Mouse (Mus musculus) brain, adult 2 months (tissue): ENCODE measurements around the gene Ddx24.

Experiments
- DNase-seq: peaks from one replicate; pipeline ENCODE4 v3.0.0; 2011; ENCODE audit warnings: low read depth, low spot score

The Ddx24 gene

DNA sequence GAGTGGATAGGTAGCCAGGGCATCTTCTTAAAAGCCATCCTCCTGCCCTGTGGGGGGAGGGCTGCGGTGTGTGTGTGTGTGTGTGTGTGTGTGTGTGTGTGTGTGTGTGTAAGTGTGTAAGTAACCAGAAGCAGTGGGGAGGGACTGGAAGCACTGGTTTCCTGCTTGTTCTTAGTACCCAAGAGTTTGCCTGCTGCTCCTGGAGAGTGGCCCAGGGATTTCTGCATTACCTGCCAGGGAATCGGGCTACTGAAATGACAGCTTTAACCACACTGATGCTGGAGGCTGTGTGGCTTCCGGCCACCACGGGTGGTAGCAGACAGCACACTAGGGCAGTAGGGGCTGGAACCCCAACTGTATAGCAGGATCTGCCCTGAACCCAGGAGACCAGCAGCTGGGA is 35.6 kb downstream of the Ddx24 start:
- peak; percentile 54 for DNase-seq

GRCm38 (mm10) chr12:103389348-103389727 is 36.3 kb downstream of the Ddx24 start:
- DNase-seq, result no peak

GRCm38 (mm10) chr12:103388505-103389347 is 36.9 kb downstream of the Ddx24 start, which contains the start of gene Otub2:
TSS of gene Otub2 (plus strand) at chr12:103388682.
- peak; percentile 99 for DNase-seq

DNA sequence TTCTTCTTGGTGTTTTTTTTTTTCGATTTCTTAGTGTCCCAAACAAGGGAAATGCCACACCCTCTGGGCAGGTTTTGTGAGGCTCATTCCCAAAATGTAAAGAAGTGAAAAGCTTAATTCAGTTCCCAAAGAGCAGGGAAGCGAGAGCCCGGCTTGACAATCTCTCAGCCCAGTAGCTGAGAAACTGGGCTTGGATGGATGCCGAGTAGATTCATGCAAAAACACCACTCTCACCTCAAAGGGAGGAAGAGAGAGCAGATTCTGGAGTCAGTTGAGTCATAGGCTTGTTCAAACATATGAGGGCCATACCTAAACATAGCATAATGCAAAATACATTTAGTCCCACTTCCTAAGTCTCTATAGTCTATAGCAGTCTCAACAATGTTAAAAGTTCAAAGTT is 45.4 kb downstream of the Ddx24 start:
- peak; percentile 75 for DNase-seq

DNA sequence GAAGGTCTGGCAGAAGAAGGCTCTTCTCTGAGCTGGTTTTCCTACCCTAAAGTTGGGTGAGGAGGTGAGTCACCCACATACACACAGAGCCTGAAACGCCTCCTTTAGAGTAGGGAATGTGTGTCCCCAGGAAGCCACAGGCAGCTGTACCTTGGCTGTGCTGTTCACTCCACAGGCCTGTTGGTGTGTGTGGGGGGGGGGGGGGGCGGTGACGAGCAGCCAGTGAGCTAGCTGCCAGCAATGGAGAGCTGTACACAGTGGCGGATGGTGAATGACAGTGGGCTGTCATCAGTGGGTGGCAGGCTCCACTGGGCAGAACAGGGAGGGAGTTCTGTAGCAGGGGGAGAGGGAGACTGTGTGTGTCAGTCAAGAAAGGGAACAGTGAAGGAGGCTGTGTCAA is 48.9 kb downstream of the Ddx24 start:
- DNase-seq, result peak; percentile 89

DNA sequence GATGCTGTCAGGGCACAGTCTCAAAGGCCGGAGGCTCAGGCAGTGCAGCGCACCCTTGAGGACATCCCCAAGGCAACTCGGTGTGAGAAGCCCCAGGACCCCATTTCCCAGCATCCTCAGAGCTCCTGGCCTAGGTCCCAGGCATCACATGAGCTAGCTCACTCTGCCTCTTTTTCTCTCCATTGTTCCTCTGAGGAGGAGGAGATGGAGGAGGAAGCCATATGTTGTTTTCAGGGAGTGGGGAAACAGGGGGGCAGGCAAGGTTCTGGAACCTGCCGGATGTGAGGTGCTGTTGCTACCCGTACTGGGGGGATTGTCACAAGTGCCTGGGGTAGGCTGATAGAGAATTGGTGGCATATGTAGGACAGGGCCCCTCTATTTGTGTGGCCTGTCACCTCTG is 49.5 kb downstream of the Ddx24 start:
- DNase-seq, result peak; percentile 88

DNA sequence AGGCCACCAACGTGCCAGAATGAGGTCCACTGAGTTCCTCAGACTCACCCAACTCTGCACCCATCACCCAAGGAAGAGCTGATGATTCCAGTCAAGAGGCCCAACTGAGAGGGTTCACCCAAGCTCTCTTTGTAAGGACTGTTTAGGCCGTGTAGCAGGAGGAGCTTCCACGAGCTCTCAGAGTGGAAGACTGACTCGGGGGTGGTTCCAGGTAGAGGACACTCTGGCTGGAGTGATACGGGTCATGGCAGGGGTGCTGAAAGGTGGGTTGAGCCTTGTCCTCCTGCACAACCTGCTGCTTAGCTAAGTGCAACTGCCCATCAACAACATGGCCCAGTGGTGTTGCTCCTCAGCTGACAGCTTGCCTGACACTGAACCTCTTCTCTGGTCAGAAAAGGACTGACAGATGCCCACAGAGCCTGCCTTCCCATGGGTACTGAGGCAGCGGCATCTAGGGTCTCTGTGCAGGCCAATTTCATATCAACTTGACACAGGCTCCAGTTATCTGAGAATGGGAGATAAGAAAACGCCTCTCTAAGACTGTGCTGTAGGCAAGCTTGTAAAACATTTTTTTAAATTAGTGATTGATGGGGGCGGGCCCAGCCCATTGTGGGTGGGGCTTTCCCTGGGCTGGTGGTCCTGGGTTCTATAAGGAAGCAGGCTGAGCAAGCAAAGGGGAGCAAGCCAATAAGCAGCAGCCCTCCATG is 51.9 kb downstream of the Ddx24 start:
- no peak for DNase-seq

DNA sequence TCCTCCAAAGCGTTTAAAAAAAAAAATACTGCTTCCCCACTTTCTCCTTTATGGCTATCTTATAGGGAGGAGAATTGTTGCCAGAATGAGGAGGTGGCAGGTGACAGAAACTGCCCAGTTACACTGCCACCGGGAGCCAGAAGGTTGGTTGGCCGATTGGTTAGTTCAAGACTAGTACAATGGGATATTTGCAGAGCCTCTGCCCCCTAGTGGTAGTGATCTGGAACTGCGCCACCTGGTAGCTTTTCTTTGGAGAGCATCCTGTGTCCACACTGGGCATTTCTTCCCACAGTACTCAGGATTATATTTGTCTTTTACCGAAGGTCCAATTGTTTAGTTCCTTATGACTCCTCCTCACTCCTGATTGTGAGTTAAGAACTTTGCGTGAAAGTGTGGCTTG is 53.9 kb downstream of the Ddx24 start:
- peak; percentile 62 for DNase-seq

- DNase-seq, result no peak
Measured at GRCm38 (mm10) chr12:103370861-103371260, 54.8 kb downstream of the Ddx24 start.

DNA sequence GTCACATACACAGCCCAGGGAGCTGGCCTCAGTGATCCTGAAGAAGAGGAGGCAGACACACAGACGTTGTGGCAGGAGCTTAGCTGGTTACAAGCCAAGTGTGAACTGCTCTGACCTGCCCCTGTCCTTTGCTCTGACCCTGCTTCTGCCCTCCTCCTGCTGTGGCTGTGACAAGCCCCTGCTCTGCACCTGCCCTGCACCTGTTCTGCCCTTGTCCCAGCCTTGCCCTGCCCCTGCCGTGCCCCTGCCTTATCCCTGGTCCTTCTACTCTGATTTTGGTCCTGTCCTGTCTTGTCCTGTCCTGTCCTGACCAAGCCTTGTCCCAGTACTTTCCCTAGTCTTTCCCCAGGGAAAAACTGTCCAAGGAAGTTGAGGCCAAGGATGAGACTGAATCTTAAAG is 56.9 kb downstream of the Ddx24 start:
- DNase-seq, result no peak

- no peak for DNase-seq
Measured at GRCm38 (mm10) chr12:103368326-103368669, 57.3 kb downstream of the Ddx24 start.

DNA sequence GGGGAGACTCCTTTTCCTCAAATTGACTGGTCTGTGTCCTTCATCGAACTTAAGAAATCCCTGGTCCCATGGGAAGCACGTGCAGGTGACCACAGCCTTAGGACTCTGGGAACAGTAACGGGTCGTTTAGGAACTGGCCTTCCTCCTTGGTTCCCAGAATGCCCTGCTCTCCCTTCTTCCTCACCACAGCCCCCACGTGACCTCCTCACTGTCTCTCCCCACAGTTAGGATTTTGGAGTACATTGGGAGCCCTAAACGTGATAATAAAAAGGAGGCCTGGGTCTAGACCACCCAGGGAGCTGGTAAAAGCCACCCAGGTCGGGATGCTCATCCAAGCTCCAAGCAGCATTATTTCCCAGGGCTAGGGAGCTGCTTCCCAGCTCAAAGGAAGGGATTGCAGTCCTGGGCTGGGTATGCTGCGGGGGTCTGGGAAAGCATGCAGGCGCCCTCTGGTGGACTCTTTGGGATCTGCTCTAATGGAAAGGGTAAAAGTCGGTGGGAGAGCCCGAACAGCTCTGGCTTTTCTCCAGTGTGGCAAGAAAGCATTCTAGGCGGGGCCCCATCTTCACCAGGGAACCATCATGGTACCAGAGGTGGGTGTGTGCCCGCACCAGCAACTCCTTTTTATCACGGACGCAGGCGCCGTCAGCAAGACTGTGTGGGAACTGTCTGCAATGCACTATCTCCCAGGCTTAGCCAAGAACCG is 57.9 kb downstream of the Ddx24 start:
- DNase-seq, result peak; percentile 62

- no peak for DNase-seq
Measured at GRCm38 (mm10) chr12:103367171-103367570, 58.5 kb downstream of the Ddx24 start.

GRCm38 (mm10) chr12:103362336-103362735 is 63.3 kb downstream of the Ddx24 start:
- no peak for DNase-seq

DNA sequence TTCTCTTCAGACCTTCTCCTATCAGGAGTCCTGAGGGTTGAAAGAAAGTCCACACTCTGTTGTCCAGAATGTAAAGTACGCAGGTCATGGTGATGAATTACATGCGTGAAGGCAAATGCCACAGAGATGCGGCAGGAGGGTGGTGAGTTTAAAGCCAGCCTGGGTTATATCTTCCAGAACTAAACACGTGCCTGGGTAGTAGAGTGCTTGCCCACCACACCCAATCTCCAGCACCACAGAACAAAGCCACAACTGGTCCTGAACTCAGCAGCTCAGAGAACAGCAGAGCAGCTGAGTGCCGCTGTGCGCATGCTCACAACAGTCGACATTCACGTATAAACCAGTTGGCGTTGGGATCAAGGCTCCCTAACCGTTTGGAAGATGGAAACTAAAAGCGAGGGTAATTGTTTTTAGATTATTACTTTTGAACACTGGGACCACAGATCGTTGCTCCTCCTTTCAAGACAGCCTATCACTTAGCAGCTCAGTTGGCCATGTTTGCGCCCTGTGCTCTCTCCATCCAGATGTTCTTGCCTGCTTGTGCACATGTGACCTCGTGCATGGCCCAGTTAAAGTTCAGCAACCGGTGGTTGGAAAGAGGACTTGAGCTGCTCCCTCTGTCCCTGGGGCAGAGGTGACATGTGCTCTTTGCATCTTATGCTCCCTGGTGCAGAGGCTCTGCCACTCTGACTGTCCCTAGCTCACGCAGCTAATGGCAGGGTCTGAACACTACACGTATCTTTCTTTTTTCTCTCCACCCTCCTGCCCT is 63.9 kb downstream of the Ddx24 start:
- no peak for DNase-seq

- DNase-seq, result no peak
Measured at GRCm38 (mm10) chr12:103360812-103361211, 64.8 kb downstream of the Ddx24 start.

- peak; percentile 39 for DNase-seq
Measured at GRCm38 (mm10) chr12:103358951-103359801, 66.5 kb downstream of the Ddx24 start.

- DNase-seq, result peak; percentile 40
Measured at GRCm38 (mm10) chr12:103358216-103358615, 67.4 kb downstream of the Ddx24 start.
